ENCODE assay signal across 8 mouse cellular contexts in genomic region chr6:37441251-37442011, GRCm38 (mm10). TPM values are rescaled to one million over a fixed set of nuclear protein-coding genes. Genes with fewer than 3 reads are reported as not detected.
A peak's percentile ranks its signal among the peaks of the same experiment; 100 is the strongest.
DNase-seq lines count a peak whose midpoint lies in the region; ATAC-seq and TF ChIP-seq lines count a peak whose summit lies in the region.

No protein-coding gene starts in this region.

- WGBS in kidney, adult 2 months = under 1% methylated on average over 40 of the region's 40 CpGs
- 1% methylated on average over 40 of the region's 40 CpGs for WGBS in embryonic facial prominence, embryonic 10.5 days
- under 1% methylated on average over 40 of the region's 40 CpGs for WGBS in heart, postnatal 0 days
- under 1% methylated on average over 40 of the region's 40 CpGs for WGBS in liver, embryonic 11.5 days
- WGBS in neural tube, embryonic 13.5 days = under 1% methylated on average over 40 of the region's 40 CpGs

- no peaks in the 10 kb centered on the region for H3K9me3 ChIP-seq in ES-Bruce4 (replicated peaks; ENCODE audit: control insufficient read depth, insufficient read depth, low read length, poor library complexity, severe bottlenecking)
- H3K9me3 ChIP-seq in embryonic facial prominence, embryonic 10.5 days = no peaks in the 10 kb centered on the region
- H3K9me3 ChIP-seq in heart, postnatal 0 days (replicated peaks; ENCODE audit: control insufficient read depth, low read length) = no peaks in the 10 kb centered on the region
- no peaks in the 10 kb centered on the region for H3K9me3 ChIP-seq in liver, embryonic 11.5 days (ENCODE audit: control insufficient read depth, low read length)
- H3K9me3 ChIP-seq in neural tube, embryonic 13.5 days = no peaks in the 10 kb centered on the region

- TF ChIP-seq CTCF in kidney, adult 2 months (conservative IDR thresholded peaks at IDR 0.05; ENCODE audit: insufficient read depth, insufficient read length, low read depth, low read length) = no peak
- TF ChIP-seq CTCF in ES-Bruce4 (IDR thresholded peaks at IDR 0.05; ENCODE audit: low read depth, low read length) = no peak
- TF ChIP-seq CTCF in heart, postnatal 0 days (IDR thresholded peaks at IDR 0.05; ENCODE audit: low read depth) = no peak

- no peaks in the 10 kb centered on the region for H3K36me3 ChIP-seq in kidney, adult 2 months (ENCODE audit: control insufficient read depth, insufficient read depth, low read length)
- no peaks in the 10 kb centered on the region for H3K36me3 ChIP-seq in ES-Bruce4 (ENCODE audit: control insufficient read depth, insufficient read depth, low read length, poor library complexity, severe bottlenecking)
- H3K36me3 ChIP-seq in embryonic facial prominence, embryonic 10.5 days (replicated peaks) = no peaks in the 10 kb centered on the region
- 0 out of 2 replicates have a peak, but pooled peaks cover 7% of the 10 kb centered on the region for H3K36me3 ChIP-seq in heart, postnatal 0 days (replicated peaks; ENCODE audit: control insufficient read depth, insufficient read depth, low read length)
- H3K36me3 ChIP-seq in liver, embryonic 11.5 days (ENCODE audit: control insufficient read depth, insufficient read depth, low read length) = no peaks in the 10 kb centered on the region
- H3K36me3 ChIP-seq in neural tube, embryonic 13.5 days = no peaks in the 10 kb centered on the region

- TF ChIP-seq EP300 in ES-Bruce4 (IDR thresholded peaks at IDR 0.05; ENCODE audit: insufficient read depth, low read depth, low read length) = no peak
- TF ChIP-seq EP300 in heart, postnatal 0 days (IDR thresholded peaks at IDR 0.05; ENCODE audit: low read depth) = no peak; the same call in 1 of the 2 replicates

- H3K4me2 ChIP-seq in heart, postnatal 0 days (ENCODE audit: low read depth, low read length) = peak overlapping the region; percentile 81
- H3K4me2 ChIP-seq in liver, embryonic 11.5 days = peak overlapping the region; percentile 85
- H3K4me2 ChIP-seq in neural tube, embryonic 13.5 days = peak overlapping the region; percentile 82

- peak overlapping the region; percentile 87 for H3K4me3 ChIP-seq in kidney, adult 2 months (ENCODE audit: insufficient read depth, low read depth, low read length)
- peak overlapping the region; percentile 87 for H3K4me3 ChIP-seq in ES-Bruce4 (ENCODE audit: low read depth, low read length)
- H3K4me3 ChIP-seq in embryonic facial prominence, embryonic 10.5 days = peak overlapping the region; percentile 92
- peak overlapping the region; percentile 77 for H3K4me3 ChIP-seq in heart, postnatal 0 days (ENCODE audit: low read depth, low read length)
- H3K4me3 ChIP-seq in liver, embryonic 11.5 days (ENCODE audit: low read depth, low read length) = peak overlapping the region; percentile 86
- peak overlapping the region; percentile 73 for H3K4me3 ChIP-seq in neural tube, embryonic 13.5 days

- peak overlapping the region; percentile 33 for H3K9ac ChIP-seq in ES-Bruce4 (ENCODE audit: low read depth, poor library complexity, severe bottlenecking)
- peak overlapping the region; percentile 75 for H3K9ac ChIP-seq in heart, postnatal 0 days (replicated peaks; ENCODE audit: low read depth, low read length)
- H3K9ac ChIP-seq in liver, embryonic 11.5 days (ENCODE audit: low read depth, low read length) = peak overlapping the region; percentile 75
- H3K9ac ChIP-seq in neural tube, embryonic 13.5 days = peak overlapping the region; percentile 80

- H3K27ac ChIP-seq in kidney, adult 2 months (ENCODE audit: insufficient read depth, low read depth, low read length) = peak overlapping the region; percentile 90
- no peak overlapping the region for H3K27ac ChIP-seq in ES-Bruce4 (ENCODE audit: insufficient read depth, low read length)
- H3K27ac ChIP-seq in embryonic facial prominence, embryonic 10.5 days (replicated peaks) = peak overlapping the region; percentile 90
- peak overlapping the region; percentile 84 for H3K27ac ChIP-seq in heart, postnatal 0 days (ENCODE audit: low read depth)
- peak overlapping the region; percentile 77 for H3K27ac ChIP-seq in liver, embryonic 11.5 days (ENCODE audit: low read depth, low read length)
- peak overlapping the region; percentile 79 for H3K27ac ChIP-seq in neural tube, embryonic 13.5 days (replicated peaks)

- peak; percentile 52 for DNase-seq in kidney, adult 2 months
- no peak for DNase-seq in kidney, adult 9 months
- DNase-seq in embryonic facial prominence, embryonic 10.5 days (ENCODE audit: low spot score) = peak; percentile 62
- DNase-seq in heart, postnatal 0 days (ENCODE audit: low spot score) = no peak
- DNase-seq in liver, embryonic 11.5 days (ENCODE audit: low spot score) = no peak
- DNase-seq in yolk sac, embryonic 10.5 days (ENCODE audit: low spot score) = no peak

- ATAC-seq in heart, postnatal 0 days (ENCODE audit: insufficient read depth, low read depth) = peak; percentile 28
- peak; percentile 40 for ATAC-seq in liver, embryonic 11.5 days (replicated peaks; ENCODE audit: low FRiP score)
- ATAC-seq in neural tube, embryonic 13.5 days (ENCODE audit: low read depth) = peak; percentile 74

- TF ChIP-seq POLR2A in kidney, adult 2 months (IDR thresholded peaks at IDR 0.05; ENCODE audit: low read depth, low read length) = no peak
- TF ChIP-seq POLR2A in ES-Bruce4 (IDR thresholded peaks at IDR 0.05; ENCODE audit: insufficient read depth, low read length) = no peak

- peaks cover 20% of the 10 kb centered on the region for H3K4me1 ChIP-seq in kidney, adult 2 months (ENCODE audit: control insufficient read depth, insufficient read depth, low read length)
- H3K4me1 ChIP-seq in ES-Bruce4 (ENCODE audit: control insufficient read depth, insufficient read depth, low read length) = no peaks in the 10 kb centered on the region
- H3K4me1 ChIP-seq in embryonic facial prominence, embryonic 10.5 days = peaks cover 38% of the 10 kb centered on the region
- peaks cover 23% of the 10 kb centered on the region for H3K4me1 ChIP-seq in heart, postnatal 0 days (ENCODE audit: control insufficient read depth, insufficient read depth)
- H3K4me1 ChIP-seq in liver, embryonic 11.5 days (replicated peaks; ENCODE audit: control insufficient read depth, insufficient read depth, low read length) = peaks cover 6% of the 10 kb centered on the region
- H3K4me1 ChIP-seq in neural tube, embryonic 13.5 days (replicated peaks) = peaks cover 17% of the 10 kb centered on the region

- no peaks in the 10 kb centered on the region for H3K27me3 ChIP-seq in kidney, adult 2 months (replicated peaks; ENCODE audit: control insufficient read depth, insufficient read depth, low read length)
- no peaks in the 10 kb centered on the region for H3K27me3 ChIP-seq in ES-Bruce4 (ENCODE audit: control insufficient read depth, insufficient read depth, low read length, poor library complexity, severe bottlenecking)
- no peaks in the 10 kb centered on the region for H3K27me3 ChIP-seq in embryonic facial prominence, embryonic 10.5 days (replicated peaks; ENCODE audit: low read depth, poor library complexity, severe bottlenecking)
- no peaks in the 10 kb centered on the region for H3K27me3 ChIP-seq in heart, postnatal 0 days (ENCODE audit: control insufficient read depth, insufficient read depth, low read length)
- no peaks in the 10 kb centered on the region for H3K27me3 ChIP-seq in liver, embryonic 11.5 days (replicated peaks; ENCODE audit: control insufficient read depth, insufficient read depth, low read length)
- H3K27me3 ChIP-seq in neural tube, embryonic 13.5 days = peaks cover 6% of the 10 kb centered on the region; the same call in 1 of the 2 replicates

RNA-seq across cellular contexts. Expression of gene Creb3l2, which starts 0.5 kb away (rescaled TPM):
- polyA plus RNA-seq in kidney, adult 2 months (2012; rRNA removed) = 23.3 and 25.0 TPM in 2 replicates
- 10.2 and 10.3 TPM in 2 replicates for polyA plus RNA-seq in ES-Bruce4 (2011; ENCODE audit: insufficient read depth, insufficient read length, low read depth, missing spikeins)
- polyA plus RNA-seq in embryonic facial prominence, embryonic 10.5 days (2016; fragmentation: Nextera tagmentation; extraction: Ambion mirVana) = 12.4 and 12.5 TPM in 2 replicates
- total RNA-seq in heart, postnatal 0 days (2014; rRNA removed; ENCODE audit: low replicate concordance) = 32.4 and 39.7 TPM in 2 replicates
- polyA plus RNA-seq in heart, postnatal 0 days (2015; fragmentation: Nextera tagmentation; extraction: Ambion mirVana) = 16.3 TPM in 2 replicates
- 12.8 and 12.9 TPM in 2 replicates for polyA plus RNA-seq in liver, embryonic 11.5 days (2014; fragmentation: Nextera tagmentation; extraction: Ambion mirVana)
- 5.7 and 7.5 TPM in 2 replicates for polyA plus RNA-seq in neural tube, embryonic 13.5 days (2015; fragmentation: Nextera tagmentation; extraction: Ambion mirVana)

Comparison
In these comparisons a context has a peak if more than half of its experiments do, and no peak if none do; other contexts are left out.
1. DNase-seq: peak in kidney, adult 2 months (single experiment) and embryonic facial prominence, embryonic 10.5 days (single experiment); none in kidney, adult 9 months (single experiment), heart, postnatal 0 days (single experiment), liver, embryonic 11.5 days (single experiment) and yolk sac, embryonic 10.5 days (single experiment).
2. Peak in every context shown above with its lines, with median percentiles within 50 percentile points of each other: H3K4me3 ChIP-seq, H3K9ac ChIP-seq, ATAC-seq and H3K4me2 ChIP-seq.